Mouse (Mus musculus): ENCODE results near the gene Mcu. TPM values are rescaled to one million over a fixed set of nuclear protein-coding genes. Genes with fewer than 3 reads are reported as not detected.

The Mcu gene
- polyA plus RNA-seq, 1 experiment from 2014 or later = 28.3 TPM

DNA sequence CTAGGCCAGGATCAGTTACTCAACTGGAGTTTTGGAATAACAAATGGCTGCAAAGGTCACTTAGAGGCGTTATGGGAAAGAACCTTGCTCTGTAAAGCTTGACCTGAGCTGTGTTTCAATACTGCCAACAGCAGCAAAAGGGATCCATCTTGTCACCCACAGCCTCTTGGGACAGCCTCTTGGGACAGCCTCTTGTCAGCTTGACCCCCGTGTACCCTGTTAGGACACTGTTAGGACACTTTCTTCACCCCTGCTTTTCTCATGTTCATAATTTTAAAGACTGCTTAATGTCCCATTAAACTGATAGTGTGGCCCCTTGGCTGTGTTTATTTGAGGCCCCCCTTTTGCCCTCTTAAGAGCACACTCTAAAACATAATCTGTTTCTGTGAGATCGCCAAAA, 192.0 kb downstream of the Mcu start:
- H3K36me3 ChIP-seq = no peaks in the 10 kb centered on the region
- WGBS = 62% methylated on average over 3 of the region's 3 CpGs

DNA sequence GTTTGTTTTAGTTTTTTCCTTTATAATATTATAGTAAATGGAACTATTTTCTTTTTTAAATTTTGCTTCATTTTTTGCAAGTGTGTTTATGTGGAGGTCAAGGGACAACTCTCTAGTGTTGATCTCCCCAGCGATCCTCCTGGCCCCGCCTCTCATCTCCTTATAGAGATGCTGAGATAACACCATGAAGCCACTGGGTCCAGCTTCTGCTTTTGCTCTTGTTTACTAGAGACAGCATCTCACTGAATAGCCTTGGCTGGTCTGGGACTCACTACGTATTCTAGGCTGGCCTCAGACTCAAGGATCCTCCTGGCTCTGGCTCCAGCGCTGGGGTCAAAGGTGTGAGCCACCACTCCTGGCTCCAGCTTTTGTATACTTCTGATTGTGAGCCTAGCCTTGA, 197.0 kb downstream of the Mcu start:
- no peaks in the 10 kb centered on the region for H3K36me3 ChIP-seq
- no peaks in the 10 kb centered on the region for H3K9me3 ChIP-seq (replicated peaks)
- H3K27ac ChIP-seq = no peak overlapping the region
- DNase-seq (ENCODE audit: low spot score) = no peak
- no peak overlapping the region for H3K4me3 ChIP-seq
- H3K27me3 ChIP-seq (ENCODE audit: low read depth, poor library complexity, severe bottlenecking) = no peaks in the 10 kb centered on the region
- peaks cover 10% of the 10 kb centered on the region; the same call in 1 of the 2 replicates for H3K4me1 ChIP-seq
- 90% methylated on average over 4 of the region's 4 CpGs for WGBS

More for the DNA sequence above, 192.0 kb downstream of the Mcu start:
- Histone ChIP-seq H3K4me3 (no peak overlapping the region), H3K27me3 (ENCODE audit: low read depth, poor library complexity, severe bottlenecking) (no peaks in the 10 kb centered on the region), H3K27ac (no peak overlapping the region), H3K4me1 (peaks cover 10% of the 10 kb centered on the region; the same call in 1 of the 2 replicates), H3K9me3 (replicated peaks) (no peaks in the 10 kb centered on the region)
- no peak for DNase-seq (ENCODE audit: low spot score)

DNA sequence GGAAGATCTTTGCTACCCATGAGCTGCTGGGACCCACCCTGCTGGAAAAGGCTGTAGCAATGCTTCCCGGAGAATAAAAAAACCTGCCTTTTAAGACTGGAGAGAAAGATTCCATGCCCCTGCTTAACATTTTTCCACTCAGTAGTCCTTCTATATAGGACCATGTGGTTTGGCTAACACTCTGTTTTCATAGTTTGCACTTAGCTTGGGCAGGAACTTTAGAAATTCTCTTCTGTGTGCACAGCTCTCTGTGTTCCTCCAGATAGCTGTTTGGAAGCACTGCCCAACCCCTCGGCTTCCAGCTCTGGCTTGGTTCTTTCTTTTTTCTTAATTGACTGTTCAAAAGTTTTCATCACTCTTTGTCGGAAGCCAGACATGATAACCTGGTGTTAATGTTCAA, 199.9 kb downstream of the Mcu start:
- DNase-seq (ENCODE audit: low spot score) = no peak

DNA sequence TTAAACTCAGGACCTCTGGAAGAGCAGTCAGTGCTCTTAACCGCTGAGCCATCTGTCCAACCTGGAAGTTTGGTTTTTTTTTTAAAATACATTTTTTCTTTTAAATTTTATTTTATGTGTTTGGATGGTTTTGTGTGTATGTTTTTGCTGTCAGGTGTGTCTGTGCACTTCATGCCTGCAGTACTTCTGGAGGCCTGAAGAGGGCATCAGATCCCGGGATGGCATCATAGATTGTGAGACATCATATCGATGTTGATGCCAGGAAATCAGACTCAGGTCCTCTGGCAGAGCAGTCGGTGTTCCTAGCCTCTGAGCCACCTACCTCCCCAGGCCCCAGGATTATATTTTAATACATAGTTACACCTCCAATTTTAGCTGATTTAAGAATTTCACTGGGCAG, 202.8 kb downstream of the Mcu start:
- DNase-seq (ENCODE audit: low spot score) = no peak
- H3K9me3 ChIP-seq (replicated peaks) = no peaks in the 10 kb centered on the region
- WGBS = 89% methylated on average over 4 of the region's 4 CpGs

More for the DNA sequence above, 199.9 kb downstream of the Mcu start:
- H3K9me3 ChIP-seq (replicated peaks) = no peaks in the 10 kb centered on the region
- no peaks in the 10 kb centered on the region for H3K4me1 ChIP-seq
- WGBS = 83% methylated on average over 3 of the region's 3 CpGs
- H3K27me3 ChIP-seq (ENCODE audit: low read depth, poor library complexity, severe bottlenecking) = no peaks in the 10 kb centered on the region
- H3K27ac ChIP-seq = no peak overlapping the region
- no peaks in the 10 kb centered on the region for H3K36me3 ChIP-seq
- no peak overlapping the region for H3K4me3 ChIP-seq

DNA sequence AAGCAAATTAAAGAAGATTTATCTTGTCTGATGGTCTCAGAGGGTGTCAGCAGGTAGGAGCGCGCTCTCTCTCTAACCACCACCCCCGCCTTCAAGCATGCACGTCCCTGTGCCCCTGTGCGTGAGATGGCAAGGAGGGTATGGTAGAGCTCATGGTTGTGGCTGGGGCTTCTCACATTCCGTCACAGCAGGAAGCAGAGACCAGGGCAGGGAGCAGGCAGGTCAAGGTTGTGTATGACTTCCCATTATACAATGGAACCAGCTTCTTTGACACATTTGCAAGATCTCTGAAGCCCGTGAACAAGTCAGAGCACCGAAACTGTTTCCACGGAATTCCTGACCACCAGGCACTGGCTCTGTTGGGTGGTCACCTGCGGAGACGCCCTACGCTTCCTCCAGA, 206.2 kb downstream of the Mcu start:
- Histone ChIP-seq H3K36me3 (no peaks in the 10 kb centered on the region), H3K9me3 (replicated peaks) (no peaks in the 10 kb centered on the region), H3K4me3 (no peak overlapping the region), H3K27ac (no peak overlapping the region), H3K4me1 (peaks cover 8% of the 10 kb centered on the region), H3K27me3 (ENCODE audit: low read depth, poor library complexity, severe bottlenecking) (no peaks in the 10 kb centered on the region)
- no peak for DNase-seq (ENCODE audit: low spot score)
- 79% methylated on average over 12 of the region's 12 CpGs for WGBS

More for the DNA sequence above, 202.8 kb downstream of the Mcu start:
- Histone ChIP-seq H3K36me3 (no peaks in the 10 kb centered on the region), H3K4me1 (peaks cover 8% of the 10 kb centered on the region), H3K27me3 (ENCODE audit: low read depth, poor library complexity, severe bottlenecking) (no peaks in the 10 kb centered on the region), H3K27ac (no peak overlapping the region), H3K4me3 (no peak overlapping the region)

DNA sequence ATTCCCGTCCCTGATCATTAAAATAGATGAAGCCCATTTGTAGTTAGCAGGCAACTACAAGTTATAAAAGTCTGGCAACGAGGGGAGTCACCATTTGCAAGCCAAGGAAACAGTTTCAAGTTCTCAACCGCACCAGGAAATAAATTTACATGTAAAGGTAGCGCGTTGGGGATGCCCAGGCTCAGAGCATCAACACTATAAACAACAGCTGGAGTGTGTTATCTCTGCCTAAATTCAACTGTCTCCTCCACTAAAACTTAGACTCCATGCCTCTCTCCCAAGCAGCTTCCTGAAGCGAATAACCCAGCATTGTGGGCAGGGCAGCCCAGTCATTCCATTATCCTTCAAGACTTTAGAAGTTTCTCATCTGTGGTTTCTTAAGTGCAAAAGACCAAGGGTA, 208.0 kb downstream of the Mcu start:
- no peaks in the 10 kb centered on the region for H3K9me3 ChIP-seq (replicated peaks)
- WGBS = 43% methylated on average over 6 of the region's 6 CpGs
- H3K4me3 ChIP-seq = no peak overlapping the region
- H3K4me1 ChIP-seq = peaks cover 16% of the 10 kb centered on the region
- no peak for DNase-seq (ENCODE audit: low spot score)
- no peak overlapping the region for H3K27ac ChIP-seq
- H3K36me3 ChIP-seq = no peaks in the 10 kb centered on the region
- no peaks in the 10 kb centered on the region for H3K27me3 ChIP-seq (ENCODE audit: low read depth, poor library complexity, severe bottlenecking)

DNA sequence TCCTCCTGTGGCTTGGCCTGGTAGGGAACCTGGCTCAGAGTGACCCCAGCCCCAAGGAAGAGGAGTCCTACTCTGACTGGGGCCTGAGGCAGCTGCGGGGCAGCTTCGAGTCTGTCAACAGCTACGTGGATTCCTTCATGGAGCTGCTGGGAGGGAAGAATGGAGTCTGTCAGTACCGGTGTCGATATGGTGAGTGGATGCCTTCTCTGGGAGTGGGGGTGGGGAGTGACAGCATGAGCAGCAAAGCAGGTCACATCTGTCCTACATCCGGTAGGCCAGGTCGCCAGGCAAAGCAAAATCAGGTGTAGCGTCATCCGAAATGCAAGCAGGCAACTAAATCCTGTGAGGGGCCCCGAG, 212.7 kb downstream of the Mcu start:
- Histone ChIP-seq H3K27me3 (ENCODE audit: low read depth, poor library complexity, severe bottlenecking) (no peaks in the 10 kb centered on the region), H3K4me1 (peaks cover 18% of the 10 kb centered on the region), H3K4me3 (no peak overlapping the region), H3K27ac (no peak overlapping the region), H3K36me3 (no peaks in the 10 kb centered on the region), H3K9me3 (replicated peaks) (no peaks in the 10 kb centered on the region)
- 80% methylated on average over 10 of the region's 10 CpGs for WGBS
- DNase-seq (ENCODE audit: low spot score) = no peak

DNA sequence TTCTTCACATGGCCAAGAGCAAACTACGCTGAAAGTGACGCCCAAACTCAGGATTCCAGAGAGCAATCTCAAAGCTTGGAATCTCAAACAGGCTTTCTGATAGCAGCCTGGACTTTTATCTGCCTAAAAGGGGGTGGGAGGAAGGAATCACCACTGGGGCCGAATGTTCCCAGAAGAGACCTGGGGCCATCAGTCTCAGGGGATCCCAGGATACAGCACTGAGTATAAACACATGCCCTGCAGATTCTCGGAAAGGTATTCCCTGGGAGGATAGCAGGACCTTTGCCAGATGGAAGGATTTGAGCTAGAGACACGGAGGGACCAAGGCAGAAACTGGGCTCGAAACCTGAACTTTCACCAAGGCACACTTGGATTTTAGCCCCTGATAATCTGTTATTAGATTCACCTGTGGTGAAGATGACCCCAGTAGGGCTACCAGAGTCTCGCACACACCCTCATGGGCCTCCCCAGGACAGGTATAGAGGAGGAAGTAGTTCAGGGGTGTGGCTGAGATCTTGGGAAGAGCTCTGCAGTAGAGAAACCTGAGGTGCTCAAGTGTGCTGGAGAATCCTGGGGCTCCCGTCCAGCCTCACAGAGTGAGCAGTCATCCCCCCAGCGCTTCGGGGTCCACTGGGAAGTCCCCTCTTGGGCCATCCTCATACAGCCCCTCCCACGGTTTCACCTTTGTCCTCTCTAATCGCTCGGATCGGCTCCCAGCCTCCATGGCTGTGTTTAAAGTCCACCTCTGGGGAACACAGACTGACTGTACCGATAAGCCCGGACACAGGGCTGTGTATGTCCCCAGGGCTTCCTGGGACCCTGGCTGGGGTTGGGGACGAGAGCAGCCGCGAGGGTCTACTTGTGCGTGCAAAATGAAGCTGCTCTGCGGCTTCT, 213.3 kb downstream of the Mcu start, which contains the start of gene Pla2g12b:
Gene Pla2g12b, plus strand, starts transcription at position 762 of the 894 bp plus-strand sequence.
- WGBS = 80% methylated on average over 21 of the region's 21 CpGs
- Histone ChIP-seq H3K4me1 (peaks cover 19% of the 10 kb centered on the region), H3K4me3 (no peak within 1 kb of the TSS), H3K36me3 (no peaks in the 10 kb centered on the region), H3K27me3 (ENCODE audit: low read depth, poor library complexity, severe bottlenecking) (no peaks in the 10 kb centered on the region), H3K9me3 (replicated peaks) (no peaks in the 10 kb centered on the region), H3K27ac (no peak within 1 kb of the TSS)
- no peak for DNase-seq (ENCODE audit: low spot score)

Other genes starting within 250 kb of the Mcu start
- gene Gm10273, start 221.1 kb downstream of the Mcu start, polyA plus RNA-seq (2016; fragmentation: Nextera tagmentation; extraction: Ambion mirVana) = 14.7 and 16.1 TPM in 2 replicates
- gene Pla2g12b, start 213.0 kb downstream of the Mcu start, polyA plus RNA-seq (2016; fragmentation: Nextera tagmentation; extraction: Ambion mirVana) = not detected in 2 replicates
- 0.84 and 0.88 TPM in 2 replicates for gene Oit3, start 174.9 kb downstream of the Mcu start, polyA plus RNA-seq (2016; fragmentation: Nextera tagmentation; extraction: Ambion mirVana)
- gene Gm10322, start 629 bp downstream of the Mcu start, polyA plus RNA-seq (2016; fragmentation: Nextera tagmentation; extraction: Ambion mirVana) = not detected in 2 replicates
- gene Micu1, start 85.8 kb upstream of the Mcu start, polyA plus RNA-seq (2016; fragmentation: Nextera tagmentation; extraction: Ambion mirVana) = 38.6 and 52.4 TPM in 2 replicates

Measured in limb, embryonic 10.5 days (tissue).